Mouse (Mus musculus) common myeloid progenitor, adult 5-6 weeks (primary cell): ENCODE measurements at regions not wholly inside any gene's neighbourhood (a gene's known extent, or its start where the extent isn't known, plus 50 kb on each side); places are given as distances from the start of the nearest gene placed in this dataset.
A peak's percentile ranks its signal among the peaks of the same experiment; 100 is the strongest.
"Not testable (repeated sequence)": the region's sequence is repeated elsewhere in the genome, so short reads cannot be mapped to it uniquely, and the experiment has no call there.

Experiments
- ATAC-seq: replicated peaks from 2 replicates; pipeline ENCODE4 v1.8.0; 2016; ENCODE audit warnings: low read depth, mild to moderate bottlenecking, moderate TSS enrichment, inconsistent platforms; ENCODE audit not compliant: poor library complexity, severe bottlenecking

GRCm38 (mm10) chr3:29024851-29025250 is 57.0 kb upstream of the Egfem1 start:
- ATAC-seq: not testable (repeated sequence)

GRCm38 (mm10) chr3:29027726-29028125 is 54.1 kb upstream of the Egfem1 start:
- no peak for ATAC-seq

GRCm38 (mm10) chr3:29030791-29031190 is 51.0 kb upstream of the Egfem1 start:
- ATAC-seq: no peak

GRCm38 (mm10) chr3:29031811-29032210 is 50.0 kb upstream of the Egfem1 start:
- peak; percentile 65; the same call in 1 of the 2 replicates for ATAC-seq
